Mouse (Mus musculus) CH12.LX (cell line): ENCODE measurements around the gene Psmd12.

ENCODE experiments used
- CTCF ChIP-seq, 2 experiments: IDR thresholded peaks in 1 of 2; conservative IDR thresholded peaks in 1 of 2; 2 replicates each; pipeline ENCODE4 v1.5.1; 2011 to 2012; ENCODE audit warnings: low read depth in 2 of 2, low read length in 2 of 2, improper control_type of control experiment in 1 of 2, inconsistent platforms in 1 of 2, mild to moderate bottlenecking in 1 of 2, moderate library complexity in 1 of 2
- EP300 ChIP-seq: IDR thresholded peaks from 2 replicates; pipeline ENCODE4 v1.6.1; 2011; ENCODE audit warnings: low read length, improper control_type of control experiment
- HCFC1 ChIP-seq: IDR thresholded peaks from 2 replicates; pipeline ENCODE4 v1.6.1; 2012; ENCODE audit warnings: low read depth, mild to moderate bottlenecking, inconsistent platforms, low read length, improper control_type of control experiment
- POLR2A ChIP-seq: IDR thresholded peaks from 2 replicates; pipeline ENCODE4 v1.6.1; 2011; ENCODE audit warnings: low read depth, mild to moderate bottlenecking, improper control_type of control experiment, low read length
- UBTF ChIP-seq: IDR thresholded peaks from 2 replicates; pipeline ENCODE4 v1.6.1; 2012; ENCODE audit warnings: low read depth, mild to moderate bottlenecking, inconsistent platforms, low read length, improper control_type of control experiment, moderate library complexity
- USF1 ChIP-seq: IDR thresholded peaks from 2 replicates; pipeline ENCODE4 v1.6.1; 2014; ENCODE audit warnings: low read depth, mild to moderate bottlenecking, inconsistent platforms, low read length, improper control_type of control experiment

GRCm38 (mm10) chr11:107473137-107473820, 6.0 kb upstream of the Psmd12 start:
- no peak for TF ChIP-seq EP300
- no peak for TF ChIP-seq USF1
- no peak for TF ChIP-seq POLR2A
- peak; percentile 81 to 92 for TF ChIP-seq CTCF (conservative IDR thresholded peaks at IDR 0.05 in 1 of 2, IDR thresholded peaks at IDR 0.05 in 1 of 2; ENCODE audit: low read depth in 2 of 2, low read length in 2 of 2)
- no peak for TF ChIP-seq HCFC1
- no peak for TF ChIP-seq UBTF
